Mouse (Mus musculus) testis, adult 2 months (tissue): ENCODE results near the gene Lipm.

Experiments
- CTCF ChIP-seq: fragments of 200-500 bp; IDR thresholded peaks from 2 replicates; pipeline ENCODE4 v1.5.1; 2012; ENCODE audit warnings: low read depth, mild to moderate bottlenecking, inconsistent platforms, low read length, moderate library complexity; ENCODE audit not compliant: control insufficient read depth, insufficient read depth, insufficient replicate concordance
- POLR2A ChIP-seq: fragments of 200-500 bp; IDR thresholded peaks from 2 replicates; pipeline ENCODE4 v1.6.1; 2012; ENCODE audit warnings: low read depth, mild to moderate bottlenecking, inconsistent platforms, low read length, moderate library complexity; ENCODE audit not compliant: control insufficient read depth

- no peak for TF ChIP-seq POLR2A
- no peak for TF ChIP-seq CTCF
Observed at GRCm38 (mm10) chr19:34148421-34148820, 47.7 kb downstream of the Lipm start.
